Mouse (Mus musculus): Measurements from ENCODE around the gene Rrp1b.

- TF ChIP-seq CTCF (IDR thresholded peaks at IDR 0.05; ENCODE audit: extremely low read depth, insufficient read depth, low read length) = no peak
- peak; percentile 80 for TF ChIP-seq POLR2A (IDR thresholded peaks at IDR 0.05; ENCODE audit: extremely low read depth, insufficient read depth, low read length)
Measured at GRCm38 (mm10) chr17:32035609-32036508, at the start of gene Rrp1b, which contains the start of gene Hsf2bp.

Data from cortical plate, adult 2 months (tissue).